Mouse (Mus musculus): Measurements from ENCODE around the gene Ppm1h.

DNA sequence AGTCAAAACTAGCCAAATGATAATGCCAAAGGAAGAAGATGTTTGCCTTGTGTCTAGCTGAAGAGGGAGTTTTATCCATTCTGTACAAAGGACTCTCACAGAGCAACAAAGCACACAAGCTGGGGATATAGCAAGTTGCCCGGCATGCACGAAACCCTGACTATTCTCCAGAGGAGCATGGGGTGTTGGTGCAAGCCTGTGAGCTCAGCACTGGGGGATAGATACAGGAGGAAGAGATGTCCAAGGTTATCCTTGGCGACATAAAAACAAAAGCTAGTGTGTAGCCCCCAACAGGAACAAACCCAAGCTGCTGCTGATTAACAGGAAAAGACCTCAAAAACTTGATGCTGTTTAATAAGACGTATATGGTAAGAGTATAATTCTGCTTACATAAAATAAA, 247.7 kb downstream of the Ppm1h start:
- TF ChIP-seq POLR2A (IDR thresholded peaks at IDR 0.05; ENCODE audit: insufficient read length, low read depth) (no peak), TCF12 (IDR thresholded peaks at IDR 0.05; ENCODE audit: insufficient read depth, poor library complexity, severe bottlenecking) (no peak)

Measured in myocyte (in vitro differentiated cells).